Mouse (Mus musculus) heart, embryonic 11.5 days (tissue): ENCODE results near the gene Sppl2b. TPM values are rescaled to one million over a fixed set of nuclear protein-coding genes. Genes with fewer than 3 reads are reported as not detected.
A peak's percentile ranks its signal among the peaks of the same experiment; 100 is the strongest.

Source experiments
- ATAC-seq: fragments of 200-750 bp; cut with Nextera tagmentation; replicated peaks from 2 replicates; pipeline ENCODE4 v1.8.0; 2017; ENCODE audit warnings: moderate library complexity; ENCODE audit not compliant: insufficient number of reproducible peaks, low FRiP score, low TSS enrichment
- H3K27ac ChIP-seq: fragments of 300-500 bp; sonication (generic); 2 replicates; pipeline ENCODE4 v1.5.1; 2014; ENCODE audit warnings: mild to moderate bottlenecking, low read depth, low read length
- H3K27me3 ChIP-seq: fragments of 300-500 bp; sonication (generic); 2 replicates; pipeline ENCODE4 v1.6.1; 2014; ENCODE audit warnings: mild to moderate bottlenecking, low read length, mixed read lengths; ENCODE audit not compliant: control insufficient read depth, insufficient read depth
- H3K36me3 ChIP-seq: fragments of 300-500 bp; sonication (generic); 2 replicates; pipeline ENCODE4 v1.6.1; 2014; ENCODE audit warnings: mild to moderate bottlenecking, low read length, moderate library complexity, mixed read lengths; ENCODE audit not compliant: control insufficient read depth, insufficient read depth
- H3K4me1 ChIP-seq: fragments of 300-500 bp; sonication (generic); 2 replicates; pipeline ENCODE4 v1.6.1; 2014; ENCODE audit warnings: low read length; ENCODE audit not compliant: control insufficient read depth, insufficient read depth
- H3K4me2 ChIP-seq: fragments of 300-500 bp; sonication (generic); 2 replicates; pipeline ENCODE4 v1.6.1; 2014; ENCODE audit warnings: mild to moderate bottlenecking, moderate library complexity
- H3K4me3 ChIP-seq: fragments of 300-500 bp; sonication (generic); 2 replicates; pipeline ENCODE4 v1.5.1; 2014; ENCODE audit warnings: low read depth, low read length
- H3K9ac ChIP-seq: fragments of 300-500 bp; sonication (generic); 2 replicates; pipeline ENCODE4 v1.6.1; 2014; ENCODE audit warnings: mild to moderate bottlenecking, low read depth, low read length, moderate library complexity
- H3K9me3 ChIP-seq: fragments of 300-500 bp; sonication (generic); replicated peaks from 2 replicates; pipeline ENCODE4 v1.6.1; 2016; ENCODE audit warnings: low read length; ENCODE audit not compliant: control insufficient read depth
- WGBS: fragments of 180-500 bp; shearing (Covaris S2); extraction: QIAGEN DNeasy Blood & Tissue Kit; methylation state at CpG from one replicate; pipeline ENCODE4 v1.1.7; 2014; ENCODE audit not compliant: insufficient replicate concordance; 5-methylcytosine and 5-hydroxymethylcytosine counted together
- polyA plus RNA-seq: library from polyadenylated mRNA; unstranded; fragments of >200 nt; fragmentation: Nextera tagmentation; extraction: Ambion mirVana; gene quantifications from 2 replicates; pipeline ENCODE4 v1.2.1, GENCODE M21; 2014

Gene Sppl2b
- polyA plus RNA-seq, 1 experiment from 2014 or later = 26.3 TPM

DNA sequence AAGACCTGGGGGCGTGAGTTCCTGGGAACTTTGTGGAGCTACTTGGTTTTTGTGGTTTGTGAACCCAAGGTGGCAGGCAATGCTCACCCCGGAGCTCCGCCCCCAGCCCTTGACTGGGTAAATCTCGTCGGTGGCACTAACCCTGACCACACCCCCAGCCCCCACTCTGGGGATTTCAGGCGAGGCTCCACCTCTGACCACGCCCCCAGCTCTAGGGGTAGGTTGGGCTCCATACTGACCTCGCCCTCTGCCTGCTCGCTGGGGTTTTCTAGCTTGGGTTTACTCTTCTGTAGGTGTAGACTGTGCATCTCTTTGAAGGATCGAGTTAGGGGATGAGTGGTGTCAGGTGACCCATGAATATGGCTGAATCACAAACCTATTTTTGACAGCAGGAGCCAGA, 6.5 kb upstream of the Sppl2b start:
- peaks cover 10% of the 10 kb centered on the region for H3K4me1 ChIP-seq
- no peak for ATAC-seq
- peak overlapping the region; percentile 10; the same call in 1 of the 2 replicates for H3K27ac ChIP-seq
- 10% methylated on average over 10 of the region's 10 CpGs for WGBS
- H3K4me3 ChIP-seq = no peak overlapping the region
- no peaks in the 10 kb centered on the region for H3K9me3 ChIP-seq
- no peak overlapping the region for H3K9ac ChIP-seq
- no peak overlapping the region for H3K4me2 ChIP-seq
- H3K27me3 ChIP-seq = peaks cover 28% of the 10 kb centered on the region
- H3K36me3 ChIP-seq = peaks cover 13% of the 10 kb centered on the region

DNA sequence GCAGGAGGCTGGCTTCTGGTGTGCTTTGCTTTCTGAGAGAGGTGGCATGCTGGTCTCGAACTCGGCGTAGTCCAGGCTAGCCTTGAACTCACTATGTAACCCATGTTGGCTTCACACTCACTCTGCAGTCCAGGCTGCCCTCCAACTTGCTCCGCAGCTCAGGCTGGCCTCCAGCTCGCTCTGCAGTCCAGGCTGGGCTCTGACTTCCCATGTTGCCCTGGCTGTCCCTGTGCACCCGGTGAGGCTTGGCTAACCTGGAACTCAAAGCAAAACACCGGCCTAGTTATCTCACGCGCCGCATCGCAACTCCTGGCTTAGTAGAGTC, 636 bp downstream of the Sppl2b start:
- peak overlapping the region; percentile 96 for H3K9ac ChIP-seq
- H3K4me1 ChIP-seq = peaks cover 18% of the 10 kb centered on the region
- H3K9me3 ChIP-seq = no peaks in the 10 kb centered on the region
- H3K36me3 ChIP-seq = peaks cover 13% of the 10 kb centered on the region
- peak overlapping the region; percentile 96 for H3K4me3 ChIP-seq
- peak overlapping the region; percentile 100 for H3K4me2 ChIP-seq
- ATAC-seq = no peak
- no peaks in the 10 kb centered on the region for H3K27me3 ChIP-seq
- 22% methylated on average over 11 of the region's 11 CpGs for WGBS
- peak overlapping the region; percentile 57 for H3K27ac ChIP-seq

DNA sequence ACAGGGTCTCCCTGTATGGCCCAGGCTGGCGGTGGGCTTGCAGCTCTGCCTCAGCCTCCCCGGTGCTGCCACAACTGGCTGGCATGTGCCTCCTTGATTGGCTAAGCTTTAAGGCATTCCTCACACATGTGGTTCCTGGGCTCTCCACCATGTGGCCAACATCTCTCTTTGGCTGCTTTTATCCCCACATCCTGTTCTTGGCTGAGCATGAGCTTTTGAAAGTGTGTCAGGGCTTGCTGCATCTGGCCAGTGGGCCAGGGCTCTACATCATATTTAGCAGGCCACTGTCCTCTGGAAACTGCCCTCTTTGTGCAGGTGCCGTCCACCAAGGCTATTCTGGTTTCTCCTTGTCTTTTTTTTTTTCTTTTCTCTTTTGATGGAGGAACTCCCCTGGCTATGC, 1.2 kb downstream of the Sppl2b start:
- Histone ChIP-seq H3K4me3 (peak overlapping the region; percentile 96), H3K27me3 (no peaks in the 10 kb centered on the region), H3K27ac (peak overlapping the region; percentile 57), H3K36me3 (peaks cover 11% of the 10 kb centered on the region), H3K4me2 (peak overlapping the region; percentile 100), H3K9me3 (no peaks in the 10 kb centered on the region), H3K9ac (peak overlapping the region; percentile 96), H3K4me1 (peaks cover 18% of the 10 kb centered on the region)
- 62% methylated on average over 3 of the region's 3 CpGs for WGBS
- ATAC-seq = no peak

DNA sequence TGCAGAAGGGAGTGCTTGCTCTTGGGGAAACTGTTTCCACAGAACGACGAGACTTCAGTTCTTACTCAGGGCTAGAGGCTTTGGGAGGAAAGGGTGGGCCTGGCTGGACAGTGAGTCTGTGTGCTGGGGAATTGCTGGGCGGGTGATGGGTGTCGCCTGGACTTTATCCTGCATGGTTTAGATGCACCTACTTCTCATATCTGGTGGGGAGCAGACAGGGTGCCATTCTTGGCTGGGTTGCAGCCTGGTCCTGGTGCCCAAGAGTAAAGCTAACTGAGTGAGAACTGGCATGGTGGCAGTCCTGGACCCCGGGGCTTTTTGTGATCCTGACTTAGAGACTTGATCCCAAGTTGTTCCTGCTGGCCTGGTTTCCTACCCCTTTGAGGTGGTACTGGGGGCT, 1.8 kb downstream of the Sppl2b start:
- peak overlapping the region; percentile 23; the same call in 1 of the 2 replicates for H3K4me3 ChIP-seq
- peak overlapping the region; percentile 100 for H3K4me2 ChIP-seq
- 70% methylated on average over 5 of the region's 5 CpGs for WGBS
- H3K4me1 ChIP-seq = peaks cover 18% of the 10 kb centered on the region
- H3K27me3 ChIP-seq = no peaks in the 10 kb centered on the region
- H3K9ac ChIP-seq = peak overlapping the region; percentile 61
- peaks cover 7% of the 10 kb centered on the region for H3K36me3 ChIP-seq
- ATAC-seq = no peak
- peak overlapping the region; percentile 88; the same call in 1 of the 2 replicates for H3K27ac ChIP-seq
- no peaks in the 10 kb centered on the region for H3K9me3 ChIP-seq

DNA sequence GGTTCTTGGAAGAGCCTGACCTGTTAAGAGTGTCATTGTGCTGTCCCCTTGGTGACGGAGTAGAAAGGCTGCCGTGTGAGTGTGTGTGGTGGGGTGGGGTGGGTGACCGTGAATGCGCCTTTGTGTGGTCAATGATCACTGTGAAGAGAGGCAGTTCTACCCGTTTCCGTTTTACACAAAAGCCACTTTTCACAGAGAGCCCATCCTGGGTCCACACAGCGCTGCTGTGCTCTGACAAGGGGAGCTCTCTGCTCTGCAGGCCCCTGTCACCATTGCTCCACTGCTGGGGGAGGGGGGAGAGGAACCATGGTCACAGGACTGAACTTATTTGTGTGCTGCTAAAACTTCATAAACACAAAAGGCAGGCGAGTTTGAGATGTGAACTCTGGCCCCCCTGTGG, 2.3 kb downstream of the Sppl2b start:
- H3K36me3 ChIP-seq = peaks cover 5% of the 10 kb centered on the region
- H3K27ac ChIP-seq = peak overlapping the region; percentile 88
- H3K4me2 ChIP-seq = peak overlapping the region; percentile 100
- 75% methylated on average over 8 of the region's 8 CpGs for WGBS
- no peak for ATAC-seq
- no peaks in the 10 kb centered on the region for H3K9me3 ChIP-seq
- peak overlapping the region; percentile 61 for H3K9ac ChIP-seq
- peaks cover 18% of the 10 kb centered on the region for H3K4me1 ChIP-seq
- H3K4me3 ChIP-seq = peak overlapping the region; percentile 23; the same call in 1 of the 2 replicates
- H3K27me3 ChIP-seq = no peaks in the 10 kb centered on the region

DNA sequence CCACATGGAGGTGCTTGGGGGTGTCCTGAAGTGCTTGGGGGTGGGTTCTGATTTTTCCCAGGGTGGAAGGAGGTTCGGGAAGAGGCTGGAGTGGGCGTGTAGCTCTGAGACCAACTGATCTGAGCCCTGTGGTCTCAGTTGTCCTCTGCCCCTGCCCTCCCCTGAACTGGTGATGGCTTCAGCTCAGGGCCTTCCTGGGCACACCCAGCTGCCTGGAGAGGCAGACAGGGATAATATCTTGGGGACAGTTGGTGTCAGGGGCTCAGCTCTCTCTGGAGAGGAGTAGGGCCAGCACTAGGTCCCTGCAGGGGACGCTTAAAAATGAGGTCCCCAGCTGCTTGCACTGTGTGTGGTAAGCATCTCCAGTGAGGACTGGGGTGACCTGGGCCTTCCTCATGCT, 2.8 kb downstream of the Sppl2b start:
- peaks cover 3% of the 10 kb centered on the region; the same call in 1 of the 2 replicates for H3K36me3 ChIP-seq
- no peaks in the 10 kb centered on the region for H3K9me3 ChIP-seq
- peak overlapping the region; percentile 61; the same call in 1 of the 2 replicates for H3K9ac ChIP-seq
- peak; percentile 52; the same call in 1 of the 2 replicates for ATAC-seq
- peak overlapping the region; percentile 100 for H3K4me2 ChIP-seq
- peak overlapping the region; percentile 23; the same call in 1 of the 2 replicates for H3K4me3 ChIP-seq
- H3K27ac ChIP-seq = peak overlapping the region; percentile 88
- H3K4me1 ChIP-seq = peaks cover 18% of the 10 kb centered on the region
- 65% methylated on average over 3 of the region's 3 CpGs for WGBS
- H3K27me3 ChIP-seq = no peaks in the 10 kb centered on the region

DNA sequence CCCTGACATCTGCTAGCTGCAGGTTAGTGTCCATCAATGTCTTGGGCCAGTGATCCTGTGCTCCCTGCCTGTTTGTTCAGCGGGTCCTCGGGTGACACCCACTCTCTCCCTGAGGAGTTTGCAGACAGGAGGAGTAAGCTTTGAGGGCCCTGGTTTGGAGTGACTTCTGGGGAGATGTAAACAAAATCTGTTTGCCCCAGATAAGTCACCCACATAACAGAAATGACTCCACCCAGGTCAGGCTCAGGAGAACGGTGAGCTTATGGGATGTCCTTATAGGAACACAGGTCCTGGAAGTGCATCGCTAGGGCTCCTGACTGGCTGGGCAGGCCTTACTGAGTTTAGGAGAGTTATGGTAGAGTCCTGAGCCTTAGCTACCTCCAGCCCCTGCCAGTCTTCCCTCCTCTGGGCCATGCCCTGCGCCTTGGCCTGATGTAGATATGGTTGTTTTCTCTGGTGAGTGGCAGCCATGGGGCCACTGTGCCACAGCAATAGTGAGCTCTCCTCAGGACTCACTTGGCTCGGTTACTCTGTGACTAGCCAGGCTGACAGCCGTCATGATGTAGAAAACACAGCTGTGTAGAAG, 3.4 kb downstream of the Sppl2b start:
- H3K27ac ChIP-seq = peak overlapping the region; percentile 88
- peak overlapping the region; percentile 100 for H3K4me2 ChIP-seq

DNA sequence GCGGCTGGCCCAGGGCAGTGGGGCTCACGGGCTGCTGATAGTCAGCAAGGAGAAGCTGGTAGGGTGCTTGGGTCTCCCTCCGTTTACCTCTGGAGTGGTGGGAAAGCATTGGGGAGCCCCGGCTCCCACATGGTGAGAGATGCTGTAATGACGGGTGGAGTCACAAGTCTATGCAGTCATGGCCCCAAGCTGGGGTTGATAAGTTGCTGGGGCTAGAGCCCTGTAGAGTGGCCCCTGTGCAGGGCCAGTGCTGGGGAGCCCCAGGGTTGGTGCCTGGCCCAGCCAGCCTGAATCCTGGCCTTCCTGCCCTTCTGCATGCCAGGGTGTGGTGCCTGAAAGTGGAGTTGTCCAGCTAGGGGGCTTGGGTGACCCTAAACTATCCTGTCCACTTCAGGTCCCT, 7.2 kb downstream of the Sppl2b start:
- Histone ChIP-seq H3K27me3 (no peaks in the 10 kb centered on the region), H3K36me3 (peaks cover 18% of the 10 kb centered on the region), H3K4me2 (no peak overlapping the region), H3K27ac (no peak overlapping the region), H3K4me1 (0 out of 2 replicates have a peak, but pooled peaks cover 2% of the 10 kb centered on the region), H3K9me3 (no peaks in the 10 kb centered on the region), H3K4me3 (no peak overlapping the region), H3K9ac (no peak overlapping the region)
- ATAC-seq = no peak
- 86% methylated on average over 5 of the region's 5 CpGs for WGBS

More for the DNA sequence above, 3.4 kb downstream of the Sppl2b start:
- WGBS = 68% methylated on average over 7 of the region's 7 CpGs
- H3K36me3 ChIP-seq = peaks cover 7% of the 10 kb centered on the region
- ATAC-seq = peak; percentile 60
- H3K27me3 ChIP-seq = no peaks in the 10 kb centered on the region
- H3K9ac ChIP-seq = peak overlapping the region; percentile 49
- H3K4me3 ChIP-seq = peak overlapping the region; percentile 23; the same call in 1 of the 2 replicates
- H3K4me1 ChIP-seq = peaks cover 18% of the 10 kb centered on the region
- no peaks in the 10 kb centered on the region for H3K9me3 ChIP-seq

DNA sequence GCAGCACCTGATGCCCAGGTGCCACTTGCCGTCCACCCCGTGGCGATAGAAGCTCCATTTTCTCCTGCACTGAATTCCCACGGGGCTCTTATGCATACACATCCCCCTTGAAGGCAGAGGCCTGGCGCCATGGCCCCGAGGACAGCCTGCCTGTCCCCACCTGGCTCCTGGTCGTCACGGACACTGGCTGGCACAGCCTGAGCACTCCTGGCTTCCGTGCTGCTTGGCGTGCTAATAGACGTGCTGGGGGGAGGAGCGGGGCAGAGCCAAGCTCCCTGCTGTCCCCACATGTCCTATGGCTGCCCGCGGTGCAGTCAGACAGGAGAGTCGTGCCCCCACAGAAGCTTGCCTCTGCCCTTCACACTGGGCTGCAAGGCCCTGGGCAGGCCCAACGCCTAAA, 9.4 kb downstream of the Sppl2b start:
- Histone ChIP-seq H3K4me3 (no peak overlapping the region), H3K4me1 (no peaks in the 10 kb centered on the region), H3K9ac (no peak overlapping the region), H3K9me3 (no peaks in the 10 kb centered on the region), H3K27ac (no peak overlapping the region), H3K27me3 (no peaks in the 10 kb centered on the region), H3K36me3 (peaks cover 18% of the 10 kb centered on the region), H3K4me2 (no peak overlapping the region)
- WGBS = 91% methylated on average over 16 of the region's 16 CpGs
- ATAC-seq = no peak
